Mouse (Mus musculus) kidney, postnatal 10 days (tissue): Measurements from ENCODE around the gene Cdsn.
"Not testable (repeated sequence)": the region's sequence is repeated elsewhere in the genome, so short reads cannot be mapped to it uniquely, and the experiment has no call there.

Experiments
- DNase-seq: peaks from one replicate; pipeline ENCODE4 v3.0.0; 2021; ENCODE audit warnings: mixed read lengths

Cdsn gene

DNA sequence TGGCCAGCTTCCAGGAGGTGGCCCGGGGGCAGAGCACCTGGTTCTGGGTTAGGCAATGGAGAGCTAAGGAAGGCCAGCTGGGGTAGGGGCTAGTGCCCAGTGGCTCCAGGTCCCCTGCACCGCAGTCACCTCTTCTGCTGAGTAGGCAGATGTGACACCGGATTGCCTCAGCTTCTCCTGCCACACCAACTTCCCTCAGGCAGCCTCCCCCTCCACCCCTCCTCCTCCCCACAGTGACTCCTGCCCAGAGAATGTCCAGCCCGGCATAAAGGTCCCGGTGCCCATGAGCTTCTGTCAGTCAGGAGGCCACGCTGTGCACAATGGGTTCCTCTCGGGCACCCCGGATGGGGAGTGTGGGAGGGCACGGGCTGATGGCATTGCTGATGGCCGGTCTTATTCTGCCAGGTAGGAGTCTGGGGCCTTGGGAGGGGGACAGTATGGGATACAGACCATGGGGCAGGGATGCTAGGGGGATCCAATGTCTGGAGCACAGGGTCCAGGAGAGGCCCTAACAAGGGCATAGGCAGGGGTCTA, at the start of gene Cdsn:
Gene Cdsn, plus strand, starts transcription at position 248 of the 534 bp plus-strand sequence.
- no peak for DNase-seq

DNA sequence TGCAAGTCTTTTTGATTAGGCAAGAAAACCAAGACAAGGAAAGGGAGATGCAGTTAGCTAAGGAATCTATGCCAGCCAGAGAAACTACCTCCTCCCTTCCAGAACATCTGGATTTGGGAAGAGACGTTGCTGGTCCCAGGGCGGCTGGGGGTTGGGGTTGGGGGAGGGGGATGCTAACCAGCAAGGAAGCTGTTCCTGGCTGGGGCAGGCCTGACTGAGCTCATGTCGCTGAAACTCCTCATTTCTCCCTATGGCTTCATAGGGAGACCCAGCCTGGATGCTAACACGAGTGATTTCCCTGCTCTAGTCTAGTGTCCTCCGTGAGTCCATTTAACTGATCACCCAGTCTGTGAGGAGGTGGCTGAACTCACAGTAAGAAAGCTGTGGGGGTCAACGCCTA, 49.7 kb upstream of the Cdsn start:
- DNase-seq, result no peak

DNA sequence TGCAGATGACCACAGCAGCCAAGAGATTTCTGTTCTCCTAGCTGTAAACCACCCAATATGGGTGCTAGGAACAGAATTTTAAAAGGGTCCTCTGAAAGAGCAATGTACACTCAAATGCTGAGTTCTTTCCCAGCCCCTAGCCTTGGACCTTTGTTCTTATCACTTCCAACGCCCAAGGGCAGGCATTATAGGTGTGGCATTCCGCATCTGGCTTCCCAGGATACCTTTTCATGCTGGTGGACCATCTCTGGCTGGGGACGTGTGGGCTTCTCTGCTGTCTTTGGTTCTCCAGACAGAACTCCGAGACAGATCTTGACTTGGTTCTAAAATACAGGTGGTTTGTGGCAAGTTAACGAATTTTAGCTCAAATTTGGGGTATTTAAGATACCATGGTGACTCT, 49.2 kb upstream of the Cdsn start:
- DNase-seq, result no peak

DNA sequence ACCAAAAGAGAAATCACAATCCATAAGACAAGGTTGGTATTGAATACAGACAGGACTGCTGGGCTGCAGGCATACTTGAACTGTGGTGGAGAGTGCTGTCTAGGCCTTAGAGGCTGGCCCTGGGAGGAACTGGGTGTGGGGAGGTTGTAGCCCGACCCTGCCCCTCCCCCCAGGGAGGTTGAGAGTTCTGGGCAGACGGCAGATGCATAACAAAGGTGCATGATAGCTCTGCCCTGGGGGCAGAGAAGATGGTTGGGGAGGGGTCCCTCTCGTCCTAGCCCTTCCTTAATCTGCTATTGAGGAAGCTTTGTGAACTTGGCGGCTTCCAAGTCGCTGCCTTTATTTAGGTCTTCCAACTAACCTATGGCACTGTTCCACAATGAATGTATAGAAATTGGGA, 48.1 kb upstream of the Cdsn start:
- no peak for DNase-seq

DNA sequence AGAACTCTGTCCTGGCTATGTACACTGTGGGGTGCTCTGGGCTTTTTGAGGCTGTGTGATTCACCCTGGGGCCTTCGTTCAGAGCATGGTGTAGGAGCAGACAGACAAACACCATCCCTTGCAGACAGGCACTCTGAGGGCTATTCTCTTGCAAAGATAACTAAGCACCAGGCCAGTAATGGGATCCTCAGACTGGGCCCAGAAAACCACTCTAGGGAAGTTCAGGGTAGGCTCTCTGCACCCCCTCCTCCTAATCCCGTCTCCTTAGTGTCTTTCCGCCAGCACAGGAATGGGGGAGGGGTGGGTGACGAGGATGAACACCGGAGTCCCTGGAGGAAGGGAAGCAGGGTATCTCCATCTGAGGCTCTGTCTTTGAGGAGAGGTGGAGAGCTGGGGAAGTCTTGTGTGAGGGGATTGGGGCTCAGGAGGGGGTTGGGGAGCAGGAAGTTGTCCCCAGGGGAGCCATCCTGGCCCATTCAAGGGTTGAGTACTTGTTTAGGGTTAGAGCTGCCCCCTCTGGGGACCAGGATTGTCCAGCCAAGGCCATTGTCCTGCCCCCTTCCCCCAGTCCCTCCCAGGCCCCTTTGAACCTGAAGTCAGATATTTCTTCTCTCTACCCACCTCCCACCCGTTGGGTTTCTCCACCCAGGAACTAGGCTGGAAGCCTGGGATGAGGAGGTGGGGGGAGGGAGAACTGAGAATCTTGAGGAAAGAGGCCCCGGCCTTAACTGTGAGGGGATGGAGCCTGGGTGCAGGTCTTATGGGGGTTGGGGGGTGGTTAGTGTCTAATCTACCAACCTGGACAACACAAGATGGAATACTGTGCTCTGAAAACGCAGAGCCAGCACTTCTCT, 47.1 kb upstream of the Cdsn start:
- DNase-seq, result no peak

DNA sequence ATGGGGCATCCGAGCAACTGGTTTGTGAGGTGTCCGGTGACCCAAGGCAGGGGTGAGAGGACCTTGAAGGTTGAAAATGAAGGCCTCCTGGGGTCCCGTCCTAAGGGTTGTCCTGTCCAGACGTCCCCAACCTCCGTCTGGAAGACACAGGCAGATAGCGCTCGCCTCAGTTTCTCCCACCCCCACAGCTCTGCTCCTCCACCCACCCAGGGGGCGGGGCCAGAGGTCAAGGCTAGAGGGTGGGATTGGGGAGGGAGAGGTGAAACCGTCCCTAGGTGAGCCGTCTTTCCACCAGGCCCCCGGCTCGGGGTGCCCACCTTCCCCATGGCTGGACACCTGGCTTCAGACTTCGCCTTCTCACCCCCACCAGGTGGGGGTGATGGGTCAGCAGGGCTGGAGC, 46.2 kb upstream of the Cdsn start, which contains the start of gene Pou5f1:
Gene Pou5f1, plus strand, starts transcription at position 243 of the 400 bp plus-strand sequence.
- DNase-seq, result no peak

DNA sequence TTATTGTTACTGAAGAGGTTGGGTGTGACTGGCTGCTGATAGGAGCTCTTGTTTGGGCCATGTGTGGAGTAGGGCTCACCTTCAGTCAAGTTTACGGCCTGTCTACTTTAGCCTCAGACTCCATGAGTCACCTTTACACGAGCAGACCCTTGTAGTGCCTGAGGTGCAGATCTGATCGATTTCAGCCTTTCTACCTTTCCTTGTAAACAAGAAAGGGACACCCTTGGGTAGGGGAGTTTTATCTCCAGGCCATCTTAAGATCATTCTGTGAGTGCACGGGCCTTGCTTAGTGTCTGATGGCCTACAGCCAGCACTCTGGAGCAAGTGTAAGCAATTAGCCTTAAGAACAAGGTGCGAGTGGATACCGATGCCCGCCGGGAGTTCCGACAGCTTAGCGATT, 45.0 kb upstream of the Cdsn start:
- DNase-seq, result no peak

DNA sequence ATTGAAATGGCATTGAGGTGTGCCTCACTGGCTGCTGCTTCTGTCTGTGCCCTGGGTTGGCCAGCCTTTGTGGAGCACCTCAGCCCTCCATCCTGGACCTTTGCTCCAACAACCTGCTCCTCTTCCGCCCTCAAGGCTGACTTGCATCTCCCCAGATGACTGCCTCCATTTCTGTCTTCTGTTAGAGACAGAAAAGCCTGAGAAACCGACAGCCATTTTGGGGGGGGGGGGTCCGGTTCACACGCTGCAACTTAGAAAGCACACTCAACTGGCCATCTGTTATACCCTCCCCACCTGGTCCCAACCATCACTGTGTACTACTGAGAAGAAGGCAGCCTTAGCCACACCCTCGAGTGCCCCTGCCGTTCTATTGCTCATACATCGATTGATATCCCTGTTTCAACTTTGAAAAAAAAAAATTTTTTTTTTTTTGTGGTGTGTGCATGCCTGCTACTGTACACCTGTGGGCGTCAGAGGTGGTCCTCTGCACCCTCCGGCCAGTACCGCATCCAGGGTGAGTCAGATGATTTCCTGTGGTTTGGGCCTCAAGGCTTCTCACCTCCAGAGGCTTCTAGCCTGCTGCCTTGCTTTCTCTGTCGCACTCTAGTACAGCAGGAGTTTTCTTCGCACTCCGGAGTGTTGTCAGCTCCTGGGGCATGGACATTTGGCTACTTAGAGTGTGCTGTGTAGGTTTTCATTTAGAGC, 44.2 kb upstream of the Cdsn start:
- DNase-seq, result no peak

DNA sequence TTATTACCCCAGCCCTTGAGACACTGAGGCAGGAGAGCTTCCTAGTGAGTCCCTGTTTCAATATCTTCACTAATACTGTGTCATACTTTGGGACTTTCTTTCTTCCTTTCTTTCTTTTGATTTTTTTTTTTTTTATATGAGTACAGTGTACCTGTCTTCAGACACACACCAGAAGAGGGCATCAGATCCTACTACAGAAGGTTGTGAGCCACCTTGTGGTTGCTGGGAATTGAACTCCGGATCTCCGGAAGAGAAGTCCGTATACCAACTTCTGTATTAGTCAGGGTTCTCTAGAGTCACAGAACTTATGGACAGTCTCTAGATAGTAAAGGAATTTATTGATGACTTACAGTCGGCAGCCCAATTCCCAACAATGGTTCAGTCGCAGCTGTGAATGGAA, 43.6 kb upstream of the Cdsn start:
- not testable (repeated sequence) for DNase-seq

DNA sequence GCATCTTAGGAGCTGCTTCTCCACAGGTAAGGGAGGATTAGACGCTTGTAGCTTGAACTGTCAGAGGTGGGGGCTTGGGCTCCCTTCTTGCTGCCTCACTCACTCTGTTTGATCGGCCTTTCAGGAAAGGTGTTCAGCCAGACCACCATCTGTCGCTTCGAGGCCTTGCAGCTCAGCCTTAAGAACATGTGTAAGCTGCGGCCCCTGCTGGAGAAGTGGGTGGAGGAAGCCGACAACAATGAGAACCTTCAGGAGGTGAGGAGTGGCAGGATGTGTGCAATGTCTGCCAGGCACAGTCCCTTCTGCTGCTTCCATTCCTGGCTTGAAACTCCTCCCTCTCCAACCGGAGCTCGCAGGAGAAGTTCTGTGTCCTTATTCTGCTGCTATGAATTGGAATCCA, 42.6 kb upstream of the Cdsn start:
- DNase-seq, result peak; percentile 71

DNA sequence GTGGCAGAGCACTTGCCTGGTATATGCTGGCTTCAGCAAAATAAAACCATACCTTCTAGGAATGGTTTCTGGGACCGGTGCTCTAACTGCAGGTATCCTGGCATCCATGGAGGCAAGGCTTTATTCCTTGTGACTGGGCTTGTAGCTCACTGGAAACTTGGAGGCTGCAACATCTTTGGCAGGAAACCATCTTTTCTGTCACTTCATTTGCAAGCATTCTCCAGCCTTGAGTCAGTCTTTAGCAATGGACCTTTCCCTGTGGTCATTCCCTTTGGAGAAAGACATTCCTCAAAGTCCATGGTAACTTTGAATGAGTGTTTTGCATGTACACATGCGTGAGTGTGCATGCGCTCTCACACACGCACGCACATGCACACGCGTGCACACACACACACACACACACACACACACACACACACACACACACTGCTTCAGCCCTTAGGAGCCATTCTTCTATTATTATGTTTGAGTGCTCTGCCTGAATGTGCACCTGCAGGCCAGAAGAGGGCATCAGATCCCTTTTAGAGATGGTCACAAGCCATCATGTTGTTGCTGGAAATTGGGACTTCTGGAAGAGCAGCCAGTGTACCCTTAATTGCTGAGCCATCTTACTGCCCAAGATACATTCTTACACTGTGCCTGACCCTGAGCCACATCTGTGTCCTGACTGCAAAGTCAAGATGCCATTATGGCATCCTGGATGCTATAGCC, 38.9 kb upstream of the Cdsn start:
- no peak for DNase-seq

DNA sequence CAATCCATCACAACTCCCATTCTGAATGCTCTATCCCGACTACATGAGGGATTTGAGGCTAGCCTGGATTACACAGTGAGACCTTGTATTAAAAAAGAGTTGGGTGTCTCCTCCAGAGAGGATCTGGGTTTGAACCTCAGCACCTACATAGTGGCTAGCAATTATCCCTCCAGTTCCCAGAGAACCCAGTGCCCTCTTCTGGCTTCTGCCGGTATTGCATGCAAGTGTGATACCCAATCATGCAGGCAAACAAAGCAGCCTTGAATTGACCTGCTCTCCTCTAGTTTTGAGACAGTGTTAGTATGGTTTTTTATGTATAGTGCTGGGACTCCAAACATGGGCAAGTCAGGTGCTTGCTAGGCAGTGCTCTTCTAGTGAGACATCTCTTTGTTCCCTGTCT, 38.0 kb upstream of the Cdsn start:
- peak; percentile 89 for DNase-seq

DNA sequence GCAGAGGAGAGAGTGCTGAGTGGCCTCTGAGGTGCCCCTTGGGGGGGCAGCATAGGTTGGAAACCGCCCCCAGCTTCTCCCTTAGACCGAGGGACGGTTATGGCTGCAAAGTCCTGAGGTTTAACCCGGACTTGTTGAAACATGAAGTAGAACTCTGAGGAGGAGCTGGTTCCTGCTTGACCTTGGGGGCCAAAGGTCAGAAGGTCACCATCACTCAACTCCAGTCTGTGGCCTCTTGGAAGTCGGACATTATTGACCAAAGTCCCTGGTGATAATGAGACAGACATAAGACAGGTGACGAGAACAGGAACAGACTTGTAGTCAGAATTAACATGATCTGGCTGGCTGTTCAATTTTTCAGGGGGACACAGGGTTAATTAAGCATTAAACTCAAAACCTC, 37.2 kb upstream of the Cdsn start:
- DNase-seq, result no peak

DNA sequence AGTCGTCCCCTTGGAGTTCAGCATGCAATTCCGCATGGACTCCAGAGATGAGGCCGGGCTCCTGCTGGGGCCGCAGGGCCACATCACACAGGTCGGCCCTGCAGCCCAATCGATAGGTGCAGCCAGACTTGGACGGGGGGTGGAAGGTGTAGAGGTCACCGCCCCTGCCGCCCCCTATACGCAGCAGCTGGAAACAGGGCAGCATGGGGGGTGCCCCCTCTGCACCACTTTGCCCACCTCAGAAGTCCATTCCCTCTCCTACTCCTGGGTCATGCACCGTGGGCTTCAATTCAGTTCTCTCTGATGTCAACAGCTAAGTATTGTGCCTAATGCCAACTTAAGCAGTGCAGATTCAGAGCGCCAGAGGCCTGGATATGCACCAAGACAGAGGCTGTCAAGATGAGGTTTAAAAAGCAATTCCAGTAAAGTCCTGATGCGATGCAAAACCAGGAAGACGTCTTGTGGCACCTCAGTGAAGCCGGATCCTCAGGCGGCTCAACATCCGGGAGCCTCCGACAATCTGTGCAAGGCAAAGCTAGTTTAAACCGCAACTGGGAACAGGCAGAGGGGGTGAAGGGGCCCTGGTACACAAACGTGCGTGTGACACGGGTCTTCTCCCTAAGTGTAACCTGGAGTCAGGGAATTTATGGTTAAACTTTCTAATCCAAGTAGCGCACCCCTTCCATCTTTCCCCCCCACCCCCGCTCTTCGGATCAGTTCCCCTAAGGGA, 35.9 kb upstream of the Cdsn start:
- DNase-seq, result peak; percentile 65

DNA sequence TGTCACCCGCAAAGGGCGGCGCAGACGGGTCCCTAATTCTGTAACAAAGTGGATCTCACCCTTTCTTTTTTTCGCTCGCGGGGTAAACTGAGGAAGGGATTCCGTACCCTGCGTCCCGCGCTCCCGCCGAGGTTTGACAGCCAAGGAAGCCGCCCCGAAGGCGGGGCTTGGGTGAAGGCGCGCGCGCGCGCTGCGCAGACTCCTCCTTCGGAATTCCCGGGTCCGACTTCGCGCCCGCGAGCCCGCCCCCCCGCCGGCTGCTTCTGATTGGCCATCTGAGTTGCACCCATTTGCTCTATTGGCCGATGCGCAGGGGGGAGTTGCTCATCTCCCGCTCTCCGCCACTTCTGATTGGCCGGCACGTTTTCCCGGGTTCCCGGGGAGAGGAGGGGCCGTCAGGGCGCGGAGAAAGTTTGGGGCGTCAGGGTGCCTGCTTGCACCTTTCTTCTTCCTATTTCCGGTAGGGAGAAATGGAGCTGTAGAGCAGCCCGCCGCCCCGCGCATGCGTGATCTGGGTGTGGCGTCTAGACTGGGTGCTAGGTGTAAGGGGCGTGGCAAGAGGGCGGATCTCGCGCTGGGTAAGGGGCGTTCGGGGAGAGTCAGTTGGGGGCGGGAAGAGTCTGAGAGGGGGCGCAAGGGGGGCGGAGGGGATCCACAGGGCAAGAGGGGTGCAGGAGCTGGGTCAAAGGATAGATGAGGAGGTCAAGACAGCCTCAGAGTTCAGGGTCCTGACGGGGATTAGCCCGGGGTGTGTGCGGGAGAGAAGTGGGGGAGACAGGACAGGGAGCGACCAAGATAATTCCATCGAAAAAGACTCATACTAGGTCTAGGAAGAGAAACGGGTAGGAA, 35.1 kb upstream of the Cdsn start, which contains the start of the genes Tcf19 and Cchcr1:
Gene Tcf19, minus strand, starts transcription at position 173 of the 849 bp plus-strand sequence.
Gene Cchcr1, plus strand, starts transcription at position 449 of the 849 bp plus-strand sequence.
- peak; percentile 99 for DNase-seq

DNA sequence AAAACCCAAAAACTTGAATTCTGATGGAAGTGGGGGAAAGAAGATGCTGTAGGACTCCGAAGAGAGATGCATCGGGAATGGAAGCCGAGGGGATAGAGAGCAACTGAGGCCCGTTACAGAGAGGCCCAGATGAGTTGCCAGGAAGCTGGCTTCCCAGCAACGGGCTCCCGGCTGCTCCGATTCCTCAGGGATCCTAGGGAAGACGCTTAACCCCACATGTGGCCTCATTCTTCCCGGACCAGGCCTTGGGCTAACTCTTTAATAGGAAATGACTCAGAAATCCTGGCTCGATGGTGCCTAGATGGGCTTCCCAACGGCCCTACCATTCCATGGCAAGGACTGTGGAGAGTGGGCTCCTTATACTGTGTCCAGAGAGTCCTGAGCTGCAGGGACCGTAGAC, 34.4 kb upstream of the Cdsn start:
- DNase-seq, result no peak

DNA sequence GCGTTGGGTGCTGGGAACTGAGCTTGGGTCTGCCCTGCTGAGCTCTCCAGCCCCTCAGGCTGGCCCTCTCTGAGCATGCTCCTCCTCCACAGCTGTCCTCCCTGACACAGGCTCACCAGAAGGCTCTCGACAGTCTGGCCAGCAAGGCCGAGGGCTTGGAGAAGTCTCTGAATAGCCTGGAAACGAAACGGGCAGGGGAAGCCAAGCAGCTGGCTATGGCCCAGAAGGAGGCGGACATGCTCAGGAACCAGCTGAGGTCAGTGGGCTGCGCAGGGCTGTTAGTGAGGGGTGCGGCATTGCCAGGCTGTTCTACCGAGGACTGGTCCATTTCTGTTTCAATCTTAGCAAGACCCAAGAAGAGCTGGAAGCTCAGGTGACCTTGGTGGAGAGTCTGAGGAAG, 27.6 kb upstream of the Cdsn start:
- DNase-seq, result no peak

DNA sequence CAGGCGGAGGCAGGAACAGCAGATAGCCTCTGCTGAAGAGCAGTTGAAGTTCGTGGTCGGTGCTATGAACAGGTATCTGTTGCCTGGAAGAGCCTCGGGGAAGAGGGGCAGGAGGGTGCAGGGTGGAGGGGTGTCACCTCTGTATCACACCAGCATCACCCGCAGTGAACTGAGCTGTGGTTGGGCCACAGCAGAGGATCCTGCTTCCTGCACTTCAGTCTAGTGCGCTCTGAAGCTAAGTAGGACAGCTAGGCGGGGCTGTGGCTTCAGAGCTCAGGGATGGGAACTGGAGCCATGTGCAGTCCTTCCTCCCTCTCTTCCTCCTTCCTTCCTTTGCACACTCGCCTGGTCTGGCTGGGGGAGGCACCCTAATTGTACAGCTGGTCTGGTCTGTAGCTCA, 25.3 kb upstream of the Cdsn start:
- DNase-seq, result no peak

DNA sequence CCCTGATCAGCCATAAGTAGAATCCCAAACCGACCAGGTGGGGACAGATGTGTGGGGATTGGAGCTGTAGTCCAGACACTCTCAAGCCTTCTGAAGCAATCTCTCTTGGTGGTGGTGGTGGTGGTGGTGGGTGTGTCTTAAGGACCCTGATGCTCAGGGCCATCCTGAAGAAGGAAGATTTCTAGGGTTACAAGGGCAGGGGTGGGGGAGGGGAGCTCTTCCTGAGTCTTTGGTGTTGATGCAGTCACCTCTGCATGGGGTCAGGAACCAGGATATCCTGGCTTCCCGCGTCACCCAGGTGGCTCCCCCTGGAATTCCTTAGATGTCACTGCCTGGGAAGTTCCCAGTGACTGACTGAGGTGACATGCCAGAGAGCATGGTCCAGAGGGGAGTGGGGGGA, 19.6 kb upstream of the Cdsn start:
- DNase-seq, result no peak

DNA sequence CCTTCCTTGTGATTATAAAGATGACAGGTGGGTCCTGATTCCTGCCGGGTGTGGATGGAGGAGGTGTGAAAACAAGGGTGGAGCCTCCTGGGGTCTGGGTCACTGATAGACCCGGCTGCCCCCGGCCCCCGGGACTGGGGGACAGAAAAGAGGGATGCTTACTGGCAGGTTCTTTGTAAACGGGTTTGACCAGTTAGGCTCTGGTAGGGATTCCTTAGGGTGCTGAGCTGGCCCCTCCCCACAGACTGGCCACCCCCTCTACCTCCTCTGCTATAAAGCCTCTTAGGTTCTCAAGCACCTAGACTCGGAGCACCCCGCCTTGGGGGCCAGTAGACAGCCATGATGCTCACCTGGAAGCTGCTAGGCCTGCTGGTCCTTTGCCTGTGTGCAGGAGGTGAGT, 19.0 kb upstream of the Cdsn start, which contains the start of gene Psors1c2:
Gene Psors1c2, plus strand, starts transcription at position 301 of the 400 bp plus-strand sequence.
- no peak for DNase-seq

DNA sequence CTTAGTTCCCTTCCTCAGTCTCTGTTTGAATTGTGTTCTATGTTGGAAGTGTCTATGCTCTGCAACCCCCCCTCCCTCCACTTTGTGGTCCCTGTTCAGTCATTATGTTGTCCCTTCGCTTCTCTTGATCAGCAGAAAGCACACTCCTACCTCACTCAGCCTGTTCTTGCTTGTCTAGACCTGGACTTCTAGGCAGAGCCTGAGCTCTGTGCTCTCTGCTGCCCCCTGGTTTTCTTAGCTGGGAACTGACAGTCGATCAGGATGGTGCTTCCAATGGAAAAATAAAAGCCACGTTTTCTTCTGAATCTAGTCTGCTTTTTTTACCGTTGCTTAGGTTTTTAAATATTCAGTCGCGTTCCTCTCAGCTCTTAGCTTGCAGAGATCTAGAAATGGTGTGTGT, 17.6 kb upstream of the Cdsn start:
- peak; percentile 88 for DNase-seq
